Mouse (Mus musculus): ENCODE results near the gene Matn1.

The Matn1 gene

GRCm38 (mm10) chr4:130944112-130944511 lies at the start of gene Matn1:
Gene Matn1, plus strand, starts transcription at chr4:130944385.
- DNase-seq, result no peak

- no peak for DNase-seq
These were observed 48.5 kb upstream of the Matn1 start for GRCm38 (mm10) chr4:130895701-130896100.

GRCm38 (mm10) chr4:130896372-130896771 lies 47.8 kb upstream of the Matn1 start:
- no peak for DNase-seq

- no peak for DNase-seq
These were observed 44.8 kb upstream of the Matn1 start for GRCm38 (mm10) chr4:130899383-130899781.

GRCm38 (mm10) chr4:130899782-130900427 lies 44.3 kb upstream of the Matn1 start:
- no peak for DNase-seq

GRCm38 (mm10) chr4:130900746-130901145 lies 43.4 kb upstream of the Matn1 start:
- DNase-seq, result no peak

GRCm38 (mm10) chr4:130902289-130902781 lies 41.9 kb upstream of the Matn1 start:
- DNase-seq, result no peak

GRCm38 (mm10) chr4:130905025-130905424 lies 39.2 kb upstream of the Matn1 start:
- no peak for DNase-seq

GRCm38 (mm10) chr4:130905882-130906281 lies 38.3 kb upstream of the Matn1 start:
- no peak for DNase-seq

GRCm38 (mm10) chr4:130906296-130906695 lies 37.9 kb upstream of the Matn1 start:
- peak; percentile 66 for DNase-seq

GRCm38 (mm10) chr4:130907200-130908069 lies 36.8 kb upstream of the Matn1 start:
- DNase-seq, result no peak

GRCm38 (mm10) chr4:130908133-130908532 lies 36.1 kb upstream of the Matn1 start:
- no peak for DNase-seq

GRCm38 (mm10) chr4:130909167-130909874 lies 34.9 kb upstream of the Matn1 start:
- no peak for DNase-seq

- no peak for DNase-seq
These were observed 33.5 kb upstream of the Matn1 start for GRCm38 (mm10) chr4:130910666-130911065.

GRCm38 (mm10) chr4:130912626-130913025 lies 31.6 kb upstream of the Matn1 start:
- DNase-seq, result no peak

- DNase-seq, result no peak
These were observed 31.1 kb upstream of the Matn1 start, which contains the start of gene Laptm5 for GRCm38 (mm10) chr4:130913077-130913476. Gene Laptm5, plus strand, starts transcription at chr4:130913125.

- DNase-seq, result no peak
These were observed 30.7 kb upstream of the Matn1 start for GRCm38 (mm10) chr4:130913511-130913910.

GRCm38 (mm10) chr4:130914011-130914410 lies 30.2 kb upstream of the Matn1 start:
- no peak for DNase-seq

GRCm38 (mm10) chr4:130914527-130914926 lies 29.7 kb upstream of the Matn1 start:
- DNase-seq, result no peak

- no peak for DNase-seq
These were observed 29.0 kb upstream of the Matn1 start for GRCm38 (mm10) chr4:130915006-130915667.

- DNase-seq, result no peak
These were observed 28.5 kb upstream of the Matn1 start for GRCm38 (mm10) chr4:130915668-130916035.

- no peak for DNase-seq
These were observed 27.5 kb upstream of the Matn1 start for GRCm38 (mm10) chr4:130916639-130917038.

- no peak for DNase-seq
These were observed 26.6 kb upstream of the Matn1 start for GRCm38 (mm10) chr4:130917564-130917963.
